In genomic region chr11:32247068-32247467, GRCm38 (mm10) we compare ENCODE assay signal across 11 mouse cellular contexts. TPM values are rescaled to one million over a fixed set of nuclear protein-coding genes. Genes with fewer than 3 reads are reported as not detected.
DNase-seq lines count a peak whose midpoint lies in the region; ATAC-seq and TF ChIP-seq lines count a peak whose summit lies in the region.
"Had no signal": no experiment of that assay in that cellular context is flagged by ENCODE, and none has a peak within 500 bp of the region (broad histone marks: within the 10 kb centered on the region; RNA-seq: fewer than 3 reads in every experiment).

No protein-coding gene starts in this region.

- no peak overlapping the region for H3K9ac ChIP-seq in kidney, postnatal 0 days (ENCODE audit: low read depth, low read length)
- H3K9ac ChIP-seq: forebrain, embryonic 12.5 days; hindbrain, embryonic 14.5 days had no signal

- H3K4me1 ChIP-seq in cerebellum, adult 2 months (ENCODE audit: control insufficient read depth, insufficient read depth, low read length) = no peaks in the 10 kb centered on the region
- H3K4me1 ChIP-seq in kidney, postnatal 0 days (replicated peaks; ENCODE audit: insufficient read depth, low read length) = peaks cover 12% of the 10 kb centered on the region
- peaks cover 18% of the 10 kb centered on the region for H3K4me1 ChIP-seq in cortical plate, adult 2 months (ENCODE audit: control insufficient read depth, insufficient read depth, low read length)
- H3K4me1 ChIP-seq: forebrain, embryonic 12.5 days had no signal

- peaks cover 16% of the 10 kb centered on the region for H3K36me3 ChIP-seq in kidney, postnatal 0 days (ENCODE audit: insufficient read depth, low read length)

- no peaks in the 10 kb centered on the region for H3K9me3 ChIP-seq in kidney, postnatal 0 days (replicated peaks; ENCODE audit: low read length)
- H3K9me3 ChIP-seq: forebrain, embryonic 12.5 days had no signal

- no peak overlapping the region for H3K4me3 ChIP-seq in cerebellum, adult 2 months (replicated peaks; ENCODE audit: insufficient read depth, low read depth, low read length)
- H3K4me3 ChIP-seq in kidney, postnatal 0 days (replicated peaks; ENCODE audit: low read depth, low read length) = no peak overlapping the region
- no peak overlapping the region for H3K4me3 ChIP-seq in cortical plate, adult 2 months (ENCODE audit: insufficient read depth, low read length)
- H3K4me3 ChIP-seq: forebrain, embryonic 12.5 days had no signal

- no peak for DNase-seq in cerebellum, adult 2 months
- DNase-seq in cerebellum, adult 11-12 months = no peak
- DNase-seq in kidney, postnatal 0 days (ENCODE audit: low spot score) = no peak
- DNase-seq in kidney, adult 9 months = no peak
- DNase-seq in urinary bladder, postnatal 36 days (ENCODE audit: low spot score in 2 of 2) = no peak
- DNase-seq in layer of hippocampus, adult 18-20 months (ENCODE audit: low spot score in 2 of 2) = no peak

- H3K4me2 ChIP-seq in kidney, postnatal 0 days (ENCODE audit: low read length) = no peak overlapping the region
- H3K4me2 ChIP-seq: forebrain, embryonic 12.5 days; hindbrain, embryonic 14.5 days had no signal

- TF ChIP-seq CTCF in cerebellum, adult 2 months (IDR thresholded peaks at IDR 0.05; ENCODE audit: borderline replicate concordance, insufficient read depth, low read depth, low read length) = 0 out of 2 replicates have a peak, but pooled peaks have one; percentile 14
- peak; percentile 55 for TF ChIP-seq CTCF in kidney, postnatal 0 days (IDR thresholded peaks at IDR 0.05; ENCODE audit: low read depth)
- peak; percentile 22; the same call in 1 of the 2 replicates for TF ChIP-seq CTCF in cortical plate, adult 2 months (IDR thresholded peaks at IDR 0.05; ENCODE audit: extremely low read depth, insufficient read depth, low read length)

- no peak overlapping the region for H3K27ac ChIP-seq in cerebellum, adult 2 months (ENCODE audit: insufficient read depth, low read length)
- no peak overlapping the region for H3K27ac ChIP-seq in kidney, postnatal 0 days
- H3K27ac ChIP-seq in cortical plate, adult 2 months (ENCODE audit: insufficient read depth, low read length) = no peak overlapping the region
- H3K27ac ChIP-seq: forebrain, embryonic 12.5 days; hindbrain, embryonic 14.5 days had no signal

- no peak for ATAC-seq in kidney, postnatal 0 days (replicated peaks; ENCODE audit: low FRiP score, low read depth)
- ATAC-seq in megakaryocyte-erythroid progenitor cell, adult 5-6 weeks (replicated peaks; ENCODE audit: low FRiP score, low TSS enrichment, poor library complexity, severe bottlenecking) = 0 out of 2 replicates have a peak, but pooled peaks have one; percentile 37

- H3K27me3 ChIP-seq in cerebellum, adult 2 months (ENCODE audit: control insufficient read depth, insufficient read depth, low read length) = no peaks in the 10 kb centered on the region
- H3K27me3 ChIP-seq in kidney, postnatal 0 days (ENCODE audit: insufficient read depth, low read length) = no peaks in the 10 kb centered on the region
- H3K27me3 ChIP-seq: forebrain, embryonic 12.5 days had no signal

- TF ChIP-seq POLR2A in cerebellum, adult 2 months (IDR thresholded peaks at IDR 0.05; ENCODE audit: borderline replicate concordance, insufficient read depth, low read length) = no peak
- no peak for TF ChIP-seq POLR2A in cortical plate, adult 2 months (IDR thresholded peaks at IDR 0.05; ENCODE audit: extremely low read depth, insufficient read depth, low read length)

RNA-seq across cellular contexts. Expression of gene Nprl3, which starts 20.4 kb away (rescaled TPM):
- 81.0 and 86.9 TPM in 2 replicates for polyA plus RNA-seq in cerebellum, adult 2 months (2012; rRNA removed)
- 36.9 and 44.2 TPM in 2 replicates for polyA plus RNA-seq in kidney, postnatal 0 days (2015; fragmentation: Nextera tagmentation; extraction: Ambion mirVana)
- polyA plus RNA-seq in cortical plate, adult 2 months (2012; rRNA removed) = 78.7 and 80.9 TPM in 2 replicates
- 45.7 and 65.0 TPM in 2 replicates for total RNA-seq in megakaryocyte-erythroid progenitor cell, adult 5-6 weeks (2014; fragmentation: Nextera tagmentation)
- 12.9 and 35.6 TPM in 2 replicates for total RNA-seq in megakaryocyte-erythroid progenitor cell, adult 5-6 weeks (2017)
- total RNA-seq in layer of hippocampus, adult 18-20 months (2021) = 10 to 100 TPM; 48.6 to 49.0 TPM

RNA-seq across cellular contexts. Expression of gene Mpg, which starts 20.8 kb away (rescaled TPM):
- 14.8 and 15.2 TPM in 2 replicates for polyA plus RNA-seq in cerebellum, adult 2 months (2012; rRNA removed)
- 31.6 and 33.0 TPM in 2 replicates for polyA plus RNA-seq in kidney, postnatal 0 days (2015; fragmentation: Nextera tagmentation; extraction: Ambion mirVana)
- polyA plus RNA-seq in cortical plate, adult 2 months (2012; rRNA removed) = 14.2 and 15.4 TPM in 2 replicates
- 11.1 and 18.5 TPM in 2 replicates for total RNA-seq in megakaryocyte-erythroid progenitor cell, adult 5-6 weeks (2014; fragmentation: Nextera tagmentation)
- 8.9 and 10.8 TPM in 2 replicates for total RNA-seq in megakaryocyte-erythroid progenitor cell, adult 5-6 weeks (2017)
- 10 to 100 TPM; 16.2 to 16.3 TPM for total RNA-seq in layer of hippocampus, adult 18-20 months (2021)

RNA-seq across cellular contexts. Expression of gene Rhbdf1, which starts 25.0 kb away (rescaled TPM):
- 31.3 and 32.1 TPM in 2 replicates for polyA plus RNA-seq in cerebellum, adult 2 months (2012; rRNA removed)
- polyA plus RNA-seq in kidney, postnatal 0 days (2015; fragmentation: Nextera tagmentation; extraction: Ambion mirVana) = 49.3 and 55.0 TPM in 2 replicates
- 25.6 and 26.9 TPM in 2 replicates for polyA plus RNA-seq in cortical plate, adult 2 months (2012; rRNA removed)
- total RNA-seq in megakaryocyte-erythroid progenitor cell, adult 5-6 weeks (2014; fragmentation: Nextera tagmentation) = 0.87 TPM in 1 of 2 replicates, not detected in the other
- total RNA-seq in megakaryocyte-erythroid progenitor cell, adult 5-6 weeks (2017) = 0.76 TPM in 1 of 2 replicates, not detected in the other
- total RNA-seq in layer of hippocampus, adult 18-20 months (2021) = 10 to 100 TPM; 10.3 to 14.5 TPM

RNA-seq across cellular contexts. Expression of gene Hba-x, which starts 29.1 kb away (rescaled TPM):
- polyA plus RNA-seq in cerebellum, adult 2 months (2012; rRNA removed) = 0.19 and 0.38 TPM in 2 replicates
- 0.36 and 0.43 TPM in 2 replicates for polyA plus RNA-seq in kidney, postnatal 0 days (2015; fragmentation: Nextera tagmentation; extraction: Ambion mirVana)
- 0.15 and 0.21 TPM in 2 replicates for polyA plus RNA-seq in cortical plate, adult 2 months (2012; rRNA removed)
- not detected in 2 replicates for total RNA-seq in megakaryocyte-erythroid progenitor cell, adult 5-6 weeks (2014; fragmentation: Nextera tagmentation)
- not detected in 2 replicates for total RNA-seq in megakaryocyte-erythroid progenitor cell, adult 5-6 weeks (2017)
- not detected for total RNA-seq in layer of hippocampus, adult 18-20 months (2021)
- total RNA-seq: layer of hippocampus, postnatal 14 days had no signal

RNA-seq across cellular contexts. Expression of gene Hba-a1, which starts 36.2 kb away (rescaled TPM):
- polyA plus RNA-seq in cerebellum, adult 2 months (2012; rRNA removed) = 188 and 435 TPM in 2 replicates
- polyA plus RNA-seq in kidney, postnatal 0 days (2015; fragmentation: Nextera tagmentation; extraction: Ambion mirVana) = 1,023 and 1,027 TPM in 2 replicates
- 139 and 197 TPM in 2 replicates for polyA plus RNA-seq in cortical plate, adult 2 months (2012; rRNA removed)
- total RNA-seq in megakaryocyte-erythroid progenitor cell, adult 5-6 weeks (2014; fragmentation: Nextera tagmentation) = 247 and 283 TPM in 2 replicates
- total RNA-seq in megakaryocyte-erythroid progenitor cell, adult 5-6 weeks (2017) = 19.7 and 99.3 TPM in 2 replicates
- total RNA-seq in layer of hippocampus, adult 18-20 months (2021) = 100 to 1,000 TPM; 298 to 318 TPM
